Mouse (Mus musculus) bone marrow macrophage, adult 2 months (primary cell): Measurements from ENCODE around the gene Prdm11. TPM values are rescaled to one million over a fixed set of nuclear protein-coding genes. Genes with fewer than 3 reads are reported as not detected.

Experiments
- H3K27ac ChIP-seq: 2 replicates; pipeline ENCODE4 v1.5.1; 2012; ENCODE audit warnings: low read depth, low read length; ENCODE audit not compliant: insufficient read depth
- H3K4me1 ChIP-seq: 2 replicates; pipeline ENCODE4 v1.6.1; 2012; ENCODE audit warnings: low read length; ENCODE audit not compliant: control insufficient read depth, insufficient read depth
- H3K4me3 ChIP-seq: 2 replicates; pipeline ENCODE4 v1.5.1; 2012; ENCODE audit warnings: mild to moderate bottlenecking, low read length, moderate library complexity; ENCODE audit not compliant: insufficient read depth
- CTCF ChIP-seq: IDR thresholded peaks from 2 replicates; pipeline ENCODE4 v1.5.1; 2012; ENCODE audit warnings: low read depth, mild to moderate bottlenecking, low read length, moderate library complexity
- POLR2A ChIP-seq: IDR thresholded peaks from 2 replicates; pipeline ENCODE4 v1.6.1; 2012; ENCODE audit warnings: mild to moderate bottlenecking, low read depth, low read length, borderline replicate concordance
- polyA plus RNA-seq: library from polyadenylated mRNA; stranded (reverse); fragments of >200 nt; gene quantifications from 2 replicates; pipeline ENCODE4 v1.2.4, GENCODE M21; 2012; ENCODE audit not compliant: missing spikeins, insufficient read depth, insufficient read length

Prdm11 gene
- polyA plus RNA-seq, 1 experiment = 2.9 TPM

GRCm38 (mm10) chr2:93030101-93030500, 15.9 kb downstream of the Prdm11 start:
- TF ChIP-seq POLR2A = no peak
- Histone ChIP-seq H3K27ac (no peak overlapping the region), H3K4me1 (no peaks in the 10 kb centered on the region), H3K4me3 (no peak overlapping the region)

GRCm38 (mm10) chr2:93029267-93030060, 16.5 kb downstream of the Prdm11 start:
- no peak overlapping the region for H3K4me3 ChIP-seq
- H3K27ac ChIP-seq = no peak overlapping the region
- no peaks in the 10 kb centered on the region for H3K4me1 ChIP-seq
- TF ChIP-seq CTCF (no peak), POLR2A (no peak)

GRCm38 (mm10) chr2:93028865-93029264, 17.1 kb downstream of the Prdm11 start:
- Histone ChIP-seq H3K4me3 (no peak overlapping the region), H3K27ac (no peak overlapping the region), H3K4me1 (no peaks in the 10 kb centered on the region)
- TF ChIP-seq POLR2A (no peak), CTCF (no peak)

GRCm38 (mm10) chr2:93027713-93028112, 18.3 kb downstream of the Prdm11 start:
- Histone ChIP-seq H3K4me1 (no peaks in the 10 kb centered on the region), H3K4me3 (no peak overlapping the region), H3K27ac (no peak overlapping the region)
- TF ChIP-seq POLR2A = no peak
- no peak for TF ChIP-seq CTCF

GRCm38 (mm10) chr2:93024431-93024830, 21.5 kb downstream of the Prdm11 start:
- Histone ChIP-seq H3K27ac (no peak overlapping the region), H3K4me3 (no peak overlapping the region), H3K4me1 (no peaks in the 10 kb centered on the region)
- TF ChIP-seq CTCF (no peak), POLR2A (no peak)

GRCm38 (mm10) chr2:93018854-93019253, 27.1 kb downstream of the Prdm11 start:
- TF ChIP-seq CTCF (no peak), POLR2A (no peak)
- Histone ChIP-seq H3K27ac (no peak overlapping the region), H3K4me1 (no peaks in the 10 kb centered on the region), H3K4me3 (no peak overlapping the region)

- Histone ChIP-seq H3K4me1 (no peaks in the 10 kb centered on the region), H3K4me3 (no peak overlapping the region), H3K27ac (no peak overlapping the region)
- TF ChIP-seq POLR2A (no peak), CTCF (no peak)
Observed at GRCm38 (mm10) chr2:93017151-93017550, 28.8 kb downstream of the Prdm11 start.

- no peaks in the 10 kb centered on the region for H3K4me1 ChIP-seq
- TF ChIP-seq POLR2A (no peak), CTCF (no peak)
- no peak overlapping the region for H3K4me3 ChIP-seq
- H3K27ac ChIP-seq = no peak overlapping the region
Observed at GRCm38 (mm10) chr2:93015041-93015440, 30.9 kb downstream of the Prdm11 start.

- Histone ChIP-seq H3K4me1 (no peaks in the 10 kb centered on the region), H3K4me3 (no peak overlapping the region), H3K27ac (no peak overlapping the region)
- TF ChIP-seq CTCF = no peak
- no peak for TF ChIP-seq POLR2A
Observed at GRCm38 (mm10) chr2:93014093-93014937, 31.7 kb downstream of the Prdm11 start.
